Mouse (Mus musculus) adrenal gland, postnatal 36 days (tissue): ENCODE data around the gene AC170998.1. TPM values are rescaled to one million over a fixed set of nuclear protein-coding genes. Genes with fewer than 3 reads are reported as not detected.

Experiments
- DNase-seq, 2 experiments: peaks; one replicate each; pipeline ENCODE4 v3.0.0; 2021; ENCODE audit warnings: mixed read lengths in 1 of 2
- long read RNA-seq, 2 experiments: library from polyadenylated mRNA; stranded (forward); transcript quantifications; one replicate each; pipeline ENCODE4 v2.0.0; 2021; ENCODE audit warnings: borderline sequencing depth in 2 of 2
- total RNA-seq, 2 experiments: library from RNA; stranded (reverse); gene quantifications; 2 replicates each; pipeline ENCODE4 v1.2.3; 2021

AC170998.1 gene
- 1 to 10 TPM; 1.1 to 1.2 TPM for total RNA-seq
- long read RNA-seq, experiment 1, result 0 reads
- long read RNA-seq, experiment 2, result 0 reads

GRCm38 (mm10) chr17:28725783-28726182 is at the start of gene AC170998.1:
Gene AC170998.1, plus strand, starts transcription at chr17:28726083.
- DNase-seq, result no peak

GRCm38 (mm10) chr17:28682311-28683084 is 43.4 kb upstream of the AC170998.1 start:
- no peak for DNase-seq

GRCm38 (mm10) chr17:28683601-28684000 is 42.3 kb upstream of the AC170998.1 start:
- no peak for DNase-seq

GRCm38 (mm10) chr17:28684631-28685030 is 41.3 kb upstream of the AC170998.1 start:
- DNase-seq, result no peak

GRCm38 (mm10) chr17:28687354-28687753 is 38.5 kb upstream of the AC170998.1 start:
- no peak for DNase-seq

- peak; percentile 48 to 60 for DNase-seq
These were observed 36.1 kb upstream of the AC170998.1 start, which contains the start of gene Slc26a8 for GRCm38 (mm10) chr17:28689586-28690283. Gene Slc26a8, minus strand, starts transcription at chr17:28690233.

- peak; percentile 100 for DNase-seq
These were observed 34.9 kb upstream of the AC170998.1 start, which contains the start of gene Mapk14 for GRCm38 (mm10) chr17:28690776-28691686. Gene Mapk14, plus strand, starts transcription at chr17:28691329.

- DNase-seq, result peak; percentile 71 to 80
These were observed 34.1 kb upstream of the AC170998.1 start for GRCm38 (mm10) chr17:28691687-28692340.

- DNase-seq, result peak; percentile 77 to 80
These were observed 33.6 kb upstream of the AC170998.1 start for GRCm38 (mm10) chr17:28692341-28692710.

- no peak for DNase-seq
These were observed 32.8 kb upstream of the AC170998.1 start for GRCm38 (mm10) chr17:28693086-28693485.

GRCm38 (mm10) chr17:28694078-28694477 is 31.8 kb upstream of the AC170998.1 start:
- no peak for DNase-seq

GRCm38 (mm10) chr17:28694832-28695231 is 31.1 kb upstream of the AC170998.1 start:
- no peak for DNase-seq

- DNase-seq, result no peak
These were observed 29.2 kb upstream of the AC170998.1 start for GRCm38 (mm10) chr17:28696641-28697040.

GRCm38 (mm10) chr17:28697290-28698195 is 28.3 kb upstream of the AC170998.1 start:
- peak in 1 of 2 experiments; percentile 10 for DNase-seq

GRCm38 (mm10) chr17:28698245-28698644 is 27.6 kb upstream of the AC170998.1 start:
- DNase-seq, result peak in 1 of 2 experiments; percentile 15

- DNase-seq, result no peak
These were observed 27.2 kb upstream of the AC170998.1 start for GRCm38 (mm10) chr17:28698672-28699071.

GRCm38 (mm10) chr17:28699789-28700188 is 26.1 kb upstream of the AC170998.1 start:
- DNase-seq, result no peak

GRCm38 (mm10) chr17:28701171-28701570 is 24.7 kb upstream of the AC170998.1 start:
- DNase-seq, result no peak

GRCm38 (mm10) chr17:28701737-28702136 is 24.1 kb upstream of the AC170998.1 start:
- peak in 1 of 2 experiments; percentile 23 for DNase-seq

- no peak for DNase-seq
These were observed 23.2 kb upstream of the AC170998.1 start for GRCm38 (mm10) chr17:28702646-28703045.
